Mouse (Mus musculus): Measurements from ENCODE around the gene Cldn14. TPM values are rescaled to one million over a fixed set of nuclear protein-coding genes. Genes with fewer than 3 reads are reported as not detected.

Gene Cldn14
- polyA plus RNA-seq (2016; fragmentation: Nextera tagmentation; extraction: Ambion mirVana): not detected in 2 replicates

DNA sequence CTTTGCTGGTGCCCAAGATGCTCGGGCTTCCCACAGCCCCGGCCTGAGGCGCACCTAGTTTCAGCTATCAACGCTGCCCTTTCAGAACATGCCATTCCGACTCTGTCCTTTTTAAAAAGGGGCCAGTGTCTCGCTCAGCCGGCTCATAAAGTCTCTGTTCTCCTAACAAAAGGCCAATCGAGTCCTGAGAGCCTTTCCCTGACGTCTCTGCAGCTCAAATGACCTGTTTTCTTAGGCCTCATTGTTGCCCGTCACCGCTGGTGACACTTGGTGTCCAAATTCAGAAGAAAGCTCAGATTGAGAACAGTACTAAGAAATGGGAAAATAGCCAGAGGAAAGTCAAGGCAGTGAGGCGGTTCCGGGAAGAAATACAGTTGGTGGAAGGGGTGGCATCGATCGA is at the start of gene Cldn14:
Cldn14 (minus strand) TSS at position 101 of the 400 bp plus-strand sequence.
- ATAC-seq (ENCODE audit: insufficient number of reproducible peaks, low FRiP score): no peak

DNA sequence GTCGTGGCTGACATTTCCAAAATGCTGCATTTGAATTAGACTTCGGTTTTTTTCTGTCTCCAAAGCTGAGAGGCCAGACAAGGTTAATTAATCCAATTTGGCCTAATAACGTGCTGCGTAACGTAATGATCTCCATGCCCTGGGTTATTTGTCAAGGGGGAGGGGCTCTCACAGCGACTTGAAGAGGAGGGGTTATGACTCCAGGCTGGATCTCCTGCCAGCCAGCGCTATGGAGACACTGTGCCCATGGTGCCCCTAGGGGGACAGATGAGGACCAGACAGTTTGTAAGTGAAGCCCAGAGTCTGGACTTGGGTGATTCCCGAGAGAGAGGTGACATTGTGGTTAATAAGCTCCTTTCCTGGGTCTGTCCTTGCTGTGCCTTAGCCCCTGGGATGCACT is 46.9 kb upstream of the Cldn14 start:
- H3K4me3 ChIP-seq: no peak overlapping the region
- no peak overlapping the region for H3K27ac ChIP-seq (ENCODE audit: poor library complexity, severe bottlenecking)
- WGBS: 69% methylated on average over 8 of the region's 8 CpGs
- no peaks in the 10 kb centered on the region for H3K4me1 ChIP-seq (replicated peaks)
- no peaks in the 10 kb centered on the region for H3K36me3 ChIP-seq
- 0 out of 2 replicates have a peak, but pooled peaks cover 3% of the 10 kb centered on the region for H3K9me3 ChIP-seq (replicated peaks)
- H3K27me3 ChIP-seq (replicated peaks): 0 out of 2 replicates have a peak, but pooled peaks cover 6% of the 10 kb centered on the region
- no peak overlapping the region for H3K4me2 ChIP-seq
- no peak for ATAC-seq (ENCODE audit: insufficient number of reproducible peaks, low FRiP score)
- no peak overlapping the region for H3K9ac ChIP-seq

More for the DNA sequence above, at the start of gene Cldn14:
- H3K9ac ChIP-seq: no peak within 1 kb of the TSS
- peaks cover 11% of the 10 kb centered on the region; the same call in 1 of the 2 replicates for H3K27me3 ChIP-seq (replicated peaks)
- H3K9me3 ChIP-seq (replicated peaks): no peaks in the 10 kb centered on the region
- H3K4me3 ChIP-seq: no peak within 1 kb of the TSS
- no peaks in the 10 kb centered on the region for H3K4me1 ChIP-seq (replicated peaks)
- 75% methylated on average over 15 of the region's 15 CpGs for WGBS
- H3K27ac ChIP-seq (ENCODE audit: poor library complexity, severe bottlenecking): no peak within 1 kb of the TSS
- no peak within 1 kb of the TSS for H3K4me2 ChIP-seq
- no peaks in the 10 kb centered on the region for H3K36me3 ChIP-seq

DNA sequence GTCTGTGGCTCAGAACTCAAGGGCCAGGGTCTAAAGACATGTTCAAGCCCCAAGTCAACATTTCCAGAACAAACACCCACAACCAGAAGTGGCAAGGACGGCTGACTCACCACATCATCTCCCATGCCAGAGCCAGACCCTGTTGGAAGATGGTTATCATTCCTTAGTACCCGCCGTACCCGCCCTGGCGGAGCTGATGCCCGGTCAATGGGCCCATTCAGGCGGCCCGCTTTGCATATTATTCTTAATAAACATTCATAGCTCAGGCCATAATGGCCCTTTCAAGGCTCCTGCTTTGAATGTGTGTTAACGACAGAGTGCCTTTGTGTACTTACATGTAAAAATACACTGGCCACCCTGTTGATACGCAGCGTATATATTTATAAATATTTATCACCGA is 46.5 kb upstream of the Cldn14 start:
- no peak overlapping the region for H3K9ac ChIP-seq
- no peaks in the 10 kb centered on the region for H3K36me3 ChIP-seq
- no peaks in the 10 kb centered on the region for H3K4me1 ChIP-seq (replicated peaks)
- H3K9me3 ChIP-seq (replicated peaks): 0 out of 2 replicates have a peak, but pooled peaks cover 3% of the 10 kb centered on the region
- H3K27ac ChIP-seq (ENCODE audit: poor library complexity, severe bottlenecking): no peak overlapping the region
- no peak overlapping the region for H3K4me2 ChIP-seq
- WGBS: 88% methylated on average over 12 of the region's 12 CpGs
- ATAC-seq (ENCODE audit: insufficient number of reproducible peaks, low FRiP score): no peak
- 0 out of 2 replicates have a peak, but pooled peaks cover 6% of the 10 kb centered on the region for H3K27me3 ChIP-seq (replicated peaks)
- H3K4me3 ChIP-seq: no peak overlapping the region

DNA sequence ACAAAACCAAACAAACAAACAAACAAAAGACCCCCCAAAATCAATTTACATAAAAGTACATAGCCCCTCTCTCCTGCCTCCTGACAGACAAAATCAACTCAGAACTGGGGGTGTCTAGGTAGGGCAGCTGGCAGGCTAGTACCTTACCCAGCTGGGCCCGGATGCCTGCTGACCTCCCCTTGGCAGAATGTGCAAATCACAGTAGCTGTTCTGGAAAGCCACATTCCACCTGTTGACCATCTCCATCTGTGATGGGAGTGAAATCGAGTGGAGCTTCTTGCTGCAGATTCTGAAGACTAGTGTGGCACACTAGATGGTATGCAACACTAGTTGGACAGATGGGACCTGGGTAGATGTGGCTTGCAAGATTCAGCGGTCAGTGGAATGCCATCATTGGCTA is 41.7 kb upstream of the Cldn14 start:
- Histone ChIP-seq H3K4me3 (no peak overlapping the region), H3K27me3 (replicated peaks) (0 out of 2 replicates have a peak, but pooled peaks cover 6% of the 10 kb centered on the region), H3K9ac (no peak overlapping the region), H3K9me3 (replicated peaks) (no peaks in the 10 kb centered on the region), H3K4me2 (no peak overlapping the region), H3K4me1 (replicated peaks) (no peaks in the 10 kb centered on the region), H3K36me3 (no peaks in the 10 kb centered on the region), H3K27ac (ENCODE audit: poor library complexity, severe bottlenecking) (no peak overlapping the region)
- 90% methylated on average over 3 of the region's 3 CpGs for WGBS
- no peak for ATAC-seq (ENCODE audit: insufficient number of reproducible peaks, low FRiP score)

DNA sequence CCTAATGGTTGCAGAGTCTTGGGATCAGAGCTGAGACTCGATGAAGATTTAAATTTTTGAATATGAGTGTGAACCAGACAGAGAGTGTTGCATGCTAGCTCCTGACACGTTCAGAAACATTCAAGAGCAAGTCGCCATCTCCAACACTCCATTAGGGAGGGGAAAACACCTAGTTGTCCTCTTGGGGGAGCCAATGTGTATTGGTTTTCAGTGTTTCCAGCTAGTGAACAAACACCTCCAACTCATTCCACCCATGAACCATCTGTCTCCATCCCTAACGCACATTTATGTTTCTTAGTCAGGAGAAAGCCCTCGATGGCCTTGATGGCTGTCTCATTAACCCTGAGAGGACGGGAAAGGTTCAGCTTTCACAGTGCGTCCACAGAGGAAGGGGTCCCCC is 36.4 kb upstream of the Cldn14 start:
- Histone ChIP-seq H3K4me3 (no peak overlapping the region), H3K9ac (no peak overlapping the region), H3K4me2 (no peak overlapping the region), H3K36me3 (no peaks in the 10 kb centered on the region), H3K4me1 (replicated peaks) (peaks cover 11% of the 10 kb centered on the region), H3K9me3 (replicated peaks) (no peaks in the 10 kb centered on the region), H3K27ac (ENCODE audit: poor library complexity, severe bottlenecking) (no peak overlapping the region), H3K27me3 (replicated peaks) (peaks cover 13% of the 10 kb centered on the region; the same call in 1 of the 2 replicates)
- WGBS: 37% methylated on average over 7 of the region's 7 CpGs
- ATAC-seq (ENCODE audit: insufficient number of reproducible peaks, low FRiP score): no peak

DNA sequence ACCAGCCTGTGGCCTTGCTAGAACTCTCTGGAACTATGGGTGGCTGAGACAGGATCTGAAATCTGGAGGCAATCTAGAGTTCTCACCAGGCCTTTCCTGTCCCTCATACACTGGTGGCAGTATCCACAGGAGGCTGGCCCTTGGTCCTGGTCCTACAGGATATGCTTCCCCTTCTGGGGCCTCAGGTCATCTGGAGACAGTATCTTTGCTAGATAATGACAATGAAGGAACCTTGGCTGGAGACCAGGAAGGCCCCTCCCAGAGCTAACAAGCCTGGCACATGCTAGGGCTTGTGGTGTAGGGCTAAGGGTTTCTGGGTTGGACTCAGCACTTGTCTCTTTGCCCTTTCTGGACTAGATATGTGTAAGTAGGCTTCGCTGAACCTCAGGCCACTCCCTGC is 35.2 kb upstream of the Cldn14 start:
- 71% methylated on average over 1 of the region's 1 CpGs for WGBS
- no peak overlapping the region for H3K9ac ChIP-seq
- H3K4me2 ChIP-seq: no peak overlapping the region
- H3K9me3 ChIP-seq (replicated peaks): no peaks in the 10 kb centered on the region
- peak; percentile 33; the same call in 1 of the 2 replicates for ATAC-seq (ENCODE audit: insufficient number of reproducible peaks, low FRiP score)
- no peak overlapping the region for H3K4me3 ChIP-seq
- H3K27me3 ChIP-seq (replicated peaks): peaks cover 13% of the 10 kb centered on the region; the same call in 1 of the 2 replicates
- peaks cover 11% of the 10 kb centered on the region for H3K4me1 ChIP-seq (replicated peaks)
- no peak overlapping the region for H3K27ac ChIP-seq (ENCODE audit: poor library complexity, severe bottlenecking)
- no peaks in the 10 kb centered on the region for H3K36me3 ChIP-seq

DNA sequence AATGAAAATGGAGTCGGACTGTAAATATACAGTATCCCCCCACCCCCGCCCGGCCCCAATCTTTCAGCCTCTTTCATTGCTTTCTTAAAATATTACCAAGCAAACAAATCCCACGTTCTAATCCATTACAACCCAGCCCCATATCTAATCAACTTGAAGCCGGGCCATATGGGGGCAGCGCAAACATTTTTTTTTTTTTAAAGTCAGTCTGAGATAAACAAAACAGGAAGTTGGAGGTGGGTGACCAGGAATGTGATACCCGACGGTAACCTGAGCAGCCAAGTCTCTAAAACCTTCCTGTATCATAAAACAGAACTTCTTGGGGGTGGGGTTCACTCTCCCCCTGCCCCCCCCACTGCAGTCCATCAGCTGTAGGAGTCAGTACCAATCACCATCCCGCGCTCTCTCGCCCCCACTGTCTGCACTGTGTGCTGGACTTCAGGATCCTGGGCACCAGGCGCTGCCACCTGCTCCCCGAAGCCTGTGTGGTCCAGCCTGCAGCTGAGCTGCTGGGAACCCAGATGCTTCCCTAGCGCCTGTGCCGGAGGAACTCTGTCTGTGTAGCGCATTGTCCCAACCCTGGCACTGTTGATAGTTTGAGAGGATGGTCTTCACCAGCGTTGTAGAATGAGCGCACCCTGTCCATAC is 32.6 kb upstream of the Cldn14 start:
- Histone ChIP-seq H3K9me3 (replicated peaks) (no peaks in the 10 kb centered on the region), H3K9ac (no peak overlapping the region), H3K27me3 (replicated peaks) (peaks cover 22% of the 10 kb centered on the region), H3K27ac (ENCODE audit: poor library complexity, severe bottlenecking) (no peak overlapping the region), H3K4me2 (peak overlapping the region; percentile 14), H3K4me3 (0 out of 2 replicates have a peak overlapping the region, but pooled peaks have one; percentile 3), H3K4me1 (replicated peaks) (peaks cover 11% of the 10 kb centered on the region), H3K36me3 (no peaks in the 10 kb centered on the region)
- ATAC-seq (ENCODE audit: insufficient number of reproducible peaks, low FRiP score): no peak
- 43% methylated on average over 18 of the region's 18 CpGs for WGBS

DNA sequence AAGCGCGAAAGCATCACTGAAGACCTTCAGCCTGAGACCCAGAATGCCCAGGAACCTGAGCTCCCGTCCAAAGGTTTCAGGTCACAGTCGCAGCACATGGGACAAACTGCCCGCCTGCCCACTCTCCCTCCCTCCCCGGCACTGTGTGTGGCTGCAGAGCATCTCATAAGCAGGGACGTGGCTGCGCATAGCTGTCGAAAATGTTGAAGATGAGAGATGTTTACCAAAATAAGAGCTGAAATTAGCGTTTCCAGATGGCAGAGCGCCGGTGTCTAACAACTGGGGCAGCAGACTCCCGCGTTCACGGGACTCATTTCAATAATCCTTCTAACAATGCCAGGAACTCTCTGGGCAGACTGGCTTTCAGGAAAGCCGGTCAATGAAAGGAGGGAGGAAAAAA is 31.8 kb upstream of the Cldn14 start:
- H3K4me1 ChIP-seq (replicated peaks): peaks cover 11% of the 10 kb centered on the region
- no peaks in the 10 kb centered on the region for H3K36me3 ChIP-seq
- H3K27me3 ChIP-seq (replicated peaks): peaks cover 22% of the 10 kb centered on the region
- H3K9me3 ChIP-seq (replicated peaks): no peaks in the 10 kb centered on the region
- no peak overlapping the region for H3K27ac ChIP-seq (ENCODE audit: poor library complexity, severe bottlenecking)
- H3K4me3 ChIP-seq: 0 out of 2 replicates have a peak overlapping the region, but pooled peaks have one; percentile 3
- ATAC-seq (ENCODE audit: insufficient number of reproducible peaks, low FRiP score): no peak
- WGBS: 30% methylated on average over 16 of the region's 16 CpGs
- peak overlapping the region; percentile 14 for H3K4me2 ChIP-seq
- H3K9ac ChIP-seq: no peak overlapping the region

DNA sequence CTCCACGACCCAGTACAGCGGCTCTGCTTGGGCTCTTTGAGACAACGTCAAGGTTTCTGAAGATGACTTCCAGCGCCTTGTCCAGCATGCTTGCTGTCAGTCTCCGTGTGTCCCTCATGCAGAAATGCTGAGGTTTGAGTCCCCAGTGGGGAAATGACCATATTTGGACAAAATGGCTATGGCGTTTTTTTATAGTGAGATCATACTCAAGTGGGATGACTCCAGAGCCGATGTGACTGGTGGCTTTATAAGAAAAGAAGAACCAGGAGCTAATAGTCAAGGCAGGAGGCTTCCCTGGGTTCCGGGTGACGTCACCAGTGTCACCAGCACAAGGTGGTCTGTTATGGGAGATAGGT is 30.3 kb upstream of the Cldn14 start:
- 75% methylated on average over 9 of the region's 9 CpGs for WGBS

DNA sequence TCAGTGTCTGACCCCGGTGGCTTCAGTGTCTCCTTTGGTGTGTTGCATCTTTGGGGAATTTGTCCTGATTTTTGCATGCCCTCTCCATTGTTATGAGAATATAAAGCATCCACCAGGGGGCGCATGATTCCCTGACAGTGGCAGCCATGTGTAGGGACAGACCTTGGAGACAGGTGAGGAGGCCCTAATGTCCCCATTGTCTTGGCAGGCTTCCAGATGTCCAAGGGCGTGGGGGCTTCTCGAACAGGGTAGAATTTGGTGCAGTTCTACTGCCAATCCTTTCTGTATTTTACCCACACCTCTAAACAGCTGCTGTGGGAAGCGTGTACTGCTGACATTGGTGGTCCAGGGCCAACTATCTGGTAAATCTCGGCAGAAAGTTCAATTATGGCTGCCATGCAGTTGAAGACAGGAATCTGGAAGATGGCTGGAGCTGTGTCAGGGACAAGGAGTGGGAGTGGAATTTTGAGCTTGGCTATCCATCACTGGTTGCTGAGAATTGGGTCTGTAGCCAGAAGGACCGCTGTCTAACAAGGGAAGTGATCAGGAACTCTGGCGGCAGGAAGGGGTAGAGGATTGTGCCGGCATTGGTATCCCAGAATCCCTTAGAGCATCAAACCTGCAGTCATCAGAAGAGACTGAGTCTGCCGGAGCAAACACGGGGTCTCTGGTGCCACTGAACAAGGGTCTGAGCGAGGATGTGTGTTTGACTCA is 29.8 kb upstream of the Cldn14 start:
- 61% methylated on average over 12 of the region's 12 CpGs for WGBS
- H3K9me3 ChIP-seq (replicated peaks): no peaks in the 10 kb centered on the region
- peaks cover 7% of the 10 kb centered on the region; the same call in 1 of the 2 replicates for H3K4me1 ChIP-seq (replicated peaks)
- no peak overlapping the region for H3K27ac ChIP-seq (ENCODE audit: poor library complexity, severe bottlenecking)
- H3K36me3 ChIP-seq: no peaks in the 10 kb centered on the region
- no peak overlapping the region for H3K4me2 ChIP-seq
- H3K27me3 ChIP-seq (replicated peaks): peaks cover 22% of the 10 kb centered on the region
- ATAC-seq (ENCODE audit: insufficient number of reproducible peaks, low FRiP score): no peak
- no peak overlapping the region for H3K9ac ChIP-seq
- no peak overlapping the region for H3K4me3 ChIP-seq

More for the DNA sequence above, 30.3 kb upstream of the Cldn14 start:
- Histone ChIP-seq H3K4me2 (no peak overlapping the region), H3K4me1 (replicated peaks) (peaks cover 9% of the 10 kb centered on the region), H3K9me3 (replicated peaks) (no peaks in the 10 kb centered on the region), H3K27ac (ENCODE audit: poor library complexity, severe bottlenecking) (no peak overlapping the region), H3K4me3 (no peak overlapping the region), H3K36me3 (no peaks in the 10 kb centered on the region), H3K9ac (no peak overlapping the region), H3K27me3 (replicated peaks) (peaks cover 22% of the 10 kb centered on the region)
- no peak for ATAC-seq (ENCODE audit: insufficient number of reproducible peaks, low FRiP score)

DNA sequence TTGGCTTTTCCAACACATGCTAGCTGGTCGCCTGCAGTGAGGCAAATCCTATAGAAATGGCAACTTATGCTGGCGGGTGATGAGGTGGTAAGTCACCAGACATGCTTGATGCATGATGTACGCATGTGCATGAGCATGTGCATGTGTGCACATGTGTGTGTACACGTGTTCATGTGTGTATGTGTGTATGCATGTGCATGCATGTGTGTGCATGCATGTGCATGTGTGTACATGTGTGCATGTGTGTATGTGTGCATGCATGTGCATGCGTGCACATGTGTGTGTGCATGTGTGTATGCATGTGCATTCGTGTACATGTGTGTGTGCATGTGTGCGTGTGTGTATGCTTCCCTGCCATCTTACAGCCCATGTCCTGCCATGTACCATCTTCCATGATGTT is 28.6 kb upstream of the Cldn14 start:
- Histone ChIP-seq H3K4me1 (replicated peaks) (peaks cover 7% of the 10 kb centered on the region; the same call in 1 of the 2 replicates), H3K27me3 (replicated peaks) (peaks cover 26% of the 10 kb centered on the region), H3K4me3 (no peak overlapping the region), H3K27ac (ENCODE audit: poor library complexity, severe bottlenecking) (no peak overlapping the region), H3K9ac (no peak overlapping the region), H3K36me3 (no peaks in the 10 kb centered on the region), H3K9me3 (replicated peaks) (no peaks in the 10 kb centered on the region), H3K4me2 (no peak overlapping the region)
- ATAC-seq (ENCODE audit: insufficient number of reproducible peaks, low FRiP score): no peak
- WGBS: 81% methylated on average over 7 of the region's 7 CpGs

Data from heart, embryonic 12.5 days (tissue).